Mouse (Mus musculus) erythroblast, embryonic 14.5 days (primary cell): ENCODE results near the gene Cdc14b.

Source experiments
- GATA1 ChIP-seq: IDR thresholded peaks from 2 replicates; pipeline ENCODE4 v1.6.1; 2012; ENCODE audit warnings: low read length, inconsistent platforms, mixed read lengths
- TAL1 ChIP-seq: IDR thresholded peaks from 3 replicates; pipeline ENCODE4 v1.6.1; 2012; ENCODE audit warnings: low read length, inconsistent platforms, mixed read lengths

DNA sequence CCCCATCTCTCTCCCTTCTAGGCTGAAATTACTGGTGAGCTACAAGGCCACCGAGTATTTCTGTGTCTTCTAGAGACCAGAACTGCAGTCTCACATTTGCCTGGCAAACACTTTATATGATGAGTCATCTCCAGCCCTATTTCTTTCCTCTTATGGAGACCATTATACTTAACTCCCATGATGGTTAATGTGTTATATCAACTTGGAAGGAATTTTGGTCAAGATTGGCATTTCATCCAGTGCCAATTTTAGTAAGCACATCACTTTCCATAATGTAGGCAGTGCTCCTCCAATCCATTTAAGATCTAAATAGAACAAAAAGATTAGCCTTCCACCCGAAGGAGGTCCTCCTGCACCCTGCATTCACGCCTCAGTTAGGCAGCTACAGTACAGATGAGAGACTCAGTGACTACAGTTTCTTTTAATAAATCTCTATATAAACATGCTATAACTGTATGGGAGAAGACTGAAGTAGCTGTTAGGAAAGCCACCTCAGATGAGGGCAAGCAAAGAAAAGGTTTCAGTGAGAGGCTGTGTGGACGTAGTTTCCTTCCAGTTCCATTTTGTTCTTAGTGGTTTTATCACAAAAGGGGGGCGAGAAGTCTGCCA is 63.0 kb downstream of the Cdc14b start:
- TF ChIP-seq GATA1 (no peak), TAL1 (no peak)
